Mouse (Mus musculus): ENCODE measurements around the gene Grb10. TPM values are rescaled to one million over a fixed set of nuclear protein-coding genes. Genes with fewer than 3 reads are reported as not detected.

The Grb10 gene
- total and polyA plus RNA-seq, 3 experiments = 0.30 to 0.33 TPM; not detected in 1

DNA sequence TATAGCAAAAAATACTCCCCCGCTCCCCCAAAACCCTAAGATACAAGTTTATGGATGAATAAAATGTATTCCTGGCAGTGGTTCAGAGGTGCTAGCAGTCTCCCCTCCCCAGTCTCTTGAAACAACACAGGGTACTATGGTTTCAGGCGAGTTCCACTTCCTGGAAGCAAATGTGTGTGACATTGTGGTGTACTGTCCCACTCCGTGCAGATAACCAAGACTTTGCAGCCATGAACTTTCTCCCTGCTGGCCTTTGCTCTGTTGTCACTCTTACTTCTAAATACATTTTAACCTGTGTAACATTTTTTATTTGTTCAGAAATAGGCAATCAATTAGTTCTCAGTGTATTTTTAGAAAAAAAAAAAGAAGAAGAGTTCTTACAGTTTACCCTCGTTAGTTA lies 20.5 kb upstream of the Grb10 start:
- Histone ChIP-seq H3K36me3 (replicated peaks) (no peaks in the 10 kb centered on the region), H3K4me3 (ENCODE audit: low read depth, low read length) (no peak overlapping the region), H3K4me1 (ENCODE audit: insufficient read depth, low read depth, low read length) (no peaks in the 10 kb centered on the region), H3K9me3 (replicated peaks) (no peaks in the 10 kb centered on the region), H3K27me3 (ENCODE audit: insufficient read depth, low read length) (peaks cover 13% of the 10 kb centered on the region; the same call in 1 of the 2 replicates)
- DNase-seq (ENCODE audit: low spot score) (no peak), ATAC-seq (ENCODE audit: extremely low read depth, insufficient number of reproducible peaks, low FRiP score, poor library complexity, severe bottlenecking) (no peak)
- TF ChIP-seq POLR2AphosphoS5 (IDR thresholded peaks at IDR 0.05; ENCODE audit: insufficient replicate concordance, low read depth, low read length) (no peak), GATA1 (IDR thresholded peaks at IDR 0.05; ENCODE audit: borderline replicate concordance, low read length) (no peak), GATA2 (IDR thresholded peaks at IDR 0.05; ENCODE audit: borderline replicate concordance, low read depth, low read length) (no peak), CTCF (IDR thresholded peaks at IDR 0.05; ENCODE audit: low read depth, low read length) (no peak), TAL1 (conservative IDR thresholded peaks at IDR 0.05; ENCODE audit: low read depth, low read length) (no peak)

DNA sequence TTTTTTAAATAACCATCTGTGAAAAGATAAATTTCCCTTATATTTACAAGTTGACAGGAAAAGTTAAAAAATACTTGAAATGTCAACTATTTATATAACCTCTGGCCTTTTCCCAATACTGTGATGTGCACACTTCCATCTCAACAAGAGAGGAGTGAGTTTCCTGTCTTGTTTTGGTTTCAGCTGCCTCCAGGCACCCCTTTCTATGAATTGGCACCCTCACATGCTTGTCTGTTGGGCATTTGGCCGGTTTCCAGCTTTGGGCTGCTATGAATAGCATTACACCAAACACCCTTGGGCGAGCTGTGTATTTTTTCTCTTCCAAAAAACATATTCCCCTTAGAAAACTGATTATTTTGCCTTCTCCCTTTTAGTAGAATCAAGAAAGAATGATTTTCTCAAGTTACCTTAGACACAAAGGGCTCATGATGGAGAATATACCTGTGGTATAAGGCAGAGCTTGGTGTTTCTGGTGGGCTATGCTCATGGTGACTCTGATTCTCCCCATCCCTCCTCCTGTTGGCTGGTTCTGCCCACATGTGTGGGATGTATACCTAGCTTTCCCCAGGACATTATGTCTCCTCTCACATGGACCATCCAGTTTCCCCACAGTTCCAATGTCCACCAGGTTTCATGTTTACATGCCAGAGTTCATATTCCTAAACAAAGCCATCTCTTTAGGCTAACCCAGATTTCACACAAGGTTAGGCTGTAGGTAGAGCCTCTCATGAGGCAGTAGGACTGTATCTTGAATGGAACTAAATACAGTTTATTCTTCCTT lies 10.3 kb upstream of the Grb10 start:
- Histone ChIP-seq H3K36me3 (replicated peaks) (no peaks in the 10 kb centered on the region), H3K27me3 (ENCODE audit: insufficient read depth, low read length) (no peaks in the 10 kb centered on the region), H3K4me1 (ENCODE audit: insufficient read depth, low read depth, low read length) (no peaks in the 10 kb centered on the region), H3K4me3 (ENCODE audit: low read depth, low read length) (no peak overlapping the region), H3K9me3 (replicated peaks) (no peaks in the 10 kb centered on the region)
- ATAC-seq (ENCODE audit: extremely low read depth, insufficient number of reproducible peaks, low FRiP score, poor library complexity, severe bottlenecking) (no peak), DNase-seq (ENCODE audit: low spot score) (no peak)
- no peak for TF ChIP-seq GATA2 (IDR thresholded peaks at IDR 0.05; ENCODE audit: borderline replicate concordance, low read depth, low read length)
- TF ChIP-seq GATA1 (IDR thresholded peaks at IDR 0.05; ENCODE audit: borderline replicate concordance, low read length) = no peak
- TF ChIP-seq CTCF (IDR thresholded peaks at IDR 0.05; ENCODE audit: low read depth, low read length) = no peak
- TF ChIP-seq TAL1 (conservative IDR thresholded peaks at IDR 0.05; ENCODE audit: low read depth, low read length) = no peak
- TF ChIP-seq POLR2AphosphoS5 (IDR thresholded peaks at IDR 0.05; ENCODE audit: insufficient replicate concordance, low read depth, low read length) = no peak

DNA sequence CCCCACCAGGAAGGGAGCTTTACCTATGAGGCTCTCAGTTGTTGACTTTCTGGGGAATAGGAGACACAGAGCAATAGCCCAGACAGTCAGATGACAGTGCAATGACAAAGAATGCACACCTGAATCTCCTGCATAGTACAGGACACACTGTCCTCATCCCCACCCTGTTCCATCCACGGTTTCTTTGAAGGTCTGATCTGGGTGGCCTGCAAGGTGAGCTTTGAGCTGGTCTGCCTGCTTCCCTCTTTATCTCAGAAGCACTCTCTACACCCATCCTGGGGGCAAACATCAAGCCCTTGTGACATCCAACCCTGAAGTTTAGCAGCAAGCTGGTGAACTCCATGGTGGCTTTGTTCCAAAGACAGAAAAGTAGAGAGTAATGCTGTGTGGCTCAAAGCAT lies 9.7 kb upstream of the Grb10 start:
- Histone ChIP-seq H3K36me3 (replicated peaks) (no peaks in the 10 kb centered on the region), H3K4me3 (ENCODE audit: low read depth, low read length) (no peak overlapping the region), H3K9me3 (replicated peaks) (no peaks in the 10 kb centered on the region), H3K27me3 (ENCODE audit: insufficient read depth, low read length) (no peaks in the 10 kb centered on the region), H3K4me1 (ENCODE audit: insufficient read depth, low read depth, low read length) (no peaks in the 10 kb centered on the region)
- TF ChIP-seq GATA1 (IDR thresholded peaks at IDR 0.05; ENCODE audit: borderline replicate concordance, low read length) (no peak), POLR2AphosphoS5 (IDR thresholded peaks at IDR 0.05; ENCODE audit: insufficient replicate concordance, low read depth, low read length) (no peak), TAL1 (conservative IDR thresholded peaks at IDR 0.05; ENCODE audit: low read depth, low read length) (no peak), GATA2 (IDR thresholded peaks at IDR 0.05; ENCODE audit: borderline replicate concordance, low read depth, low read length) (no peak), CTCF (IDR thresholded peaks at IDR 0.05; ENCODE audit: low read depth, low read length) (no peak)
- DNase-seq (ENCODE audit: low spot score) (no peak), ATAC-seq (ENCODE audit: extremely low read depth, insufficient number of reproducible peaks, low FRiP score, poor library complexity, severe bottlenecking) (no peak)

DNA sequence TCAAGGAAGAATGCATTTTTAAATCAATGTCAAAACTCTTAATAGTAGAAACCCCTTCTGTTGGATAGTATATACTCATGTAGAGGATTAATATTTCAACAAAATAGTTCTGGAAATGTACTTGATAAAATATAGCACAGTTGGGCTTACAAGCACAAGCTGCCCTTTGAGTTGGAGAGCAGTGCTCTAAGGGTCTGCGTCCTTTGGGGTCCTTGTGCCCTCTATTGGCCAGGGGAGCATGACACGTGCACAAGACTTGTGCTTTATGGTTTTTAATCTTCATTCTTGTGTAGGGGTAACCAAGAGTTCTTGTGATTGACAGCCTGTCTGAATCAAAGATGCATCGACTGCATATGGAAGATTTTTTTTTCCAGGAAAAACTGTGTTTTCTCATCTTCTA lies 5.8 kb upstream of the Grb10 start:
- ATAC-seq (ENCODE audit: extremely low read depth, insufficient number of reproducible peaks, low FRiP score, poor library complexity, severe bottlenecking) = no peak
- TF ChIP-seq CTCF (IDR thresholded peaks at IDR 0.05; ENCODE audit: low read depth, low read length) (no peak), GATA2 (IDR thresholded peaks at IDR 0.05; ENCODE audit: borderline replicate concordance, low read depth, low read length) (no peak), POLR2AphosphoS5 (IDR thresholded peaks at IDR 0.05; ENCODE audit: insufficient replicate concordance, low read depth, low read length) (no peak), GATA1 (IDR thresholded peaks at IDR 0.05; ENCODE audit: borderline replicate concordance, low read length) (no peak), TAL1 (conservative IDR thresholded peaks at IDR 0.05; ENCODE audit: low read depth, low read length) (no peak)
- H3K4me3 ChIP-seq (ENCODE audit: low read depth, low read length) = no peak overlapping the region
- no peaks in the 10 kb centered on the region for H3K27me3 ChIP-seq (ENCODE audit: insufficient read depth, low read length)
- no peaks in the 10 kb centered on the region for H3K36me3 ChIP-seq (replicated peaks)
- DNase-seq (ENCODE audit: low spot score) = no peak
- no peaks in the 10 kb centered on the region for H3K4me1 ChIP-seq (ENCODE audit: insufficient read depth, low read depth, low read length)
- H3K9me3 ChIP-seq (replicated peaks) = no peaks in the 10 kb centered on the region

DNA sequence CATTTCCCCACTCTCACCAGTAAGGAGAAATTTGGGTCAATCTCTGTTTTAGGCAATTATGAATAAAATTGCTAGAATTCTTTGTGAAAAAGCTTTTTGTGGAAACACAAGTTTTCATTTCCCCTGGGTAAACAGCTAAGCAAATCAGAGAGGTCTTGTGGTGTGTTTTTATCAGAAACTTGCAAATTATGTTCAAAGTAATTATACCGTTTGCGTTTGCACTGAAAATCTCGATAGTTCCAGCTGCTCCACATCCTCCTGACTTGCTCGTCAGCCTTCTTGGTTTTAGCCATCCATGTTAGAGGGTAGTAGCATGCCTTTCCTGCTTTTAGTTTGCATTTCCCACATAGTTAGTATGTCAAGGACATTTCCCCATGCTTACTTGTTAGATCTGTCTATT lies 3.3 kb upstream of the Grb10 start:
- no peaks in the 10 kb centered on the region for H3K4me1 ChIP-seq (ENCODE audit: insufficient read depth, low read depth, low read length)
- DNase-seq (ENCODE audit: low spot score) = no peak
- no peaks in the 10 kb centered on the region; the same call in 1 of the 2 replicates for H3K27me3 ChIP-seq (ENCODE audit: insufficient read depth, low read length)
- TF ChIP-seq CTCF (IDR thresholded peaks at IDR 0.05; ENCODE audit: low read depth, low read length) (no peak), GATA2 (IDR thresholded peaks at IDR 0.05; ENCODE audit: borderline replicate concordance, low read depth, low read length) (no peak), POLR2AphosphoS5 (IDR thresholded peaks at IDR 0.05; ENCODE audit: insufficient replicate concordance, low read depth, low read length) (no peak), GATA1 (IDR thresholded peaks at IDR 0.05; ENCODE audit: borderline replicate concordance, low read length) (no peak), TAL1 (conservative IDR thresholded peaks at IDR 0.05; ENCODE audit: low read depth, low read length) (no peak)
- peaks cover 12% of the 10 kb centered on the region for H3K9me3 ChIP-seq (replicated peaks)
- ATAC-seq (ENCODE audit: extremely low read depth, insufficient number of reproducible peaks, low FRiP score, poor library complexity, severe bottlenecking) = no peak
- H3K4me3 ChIP-seq (ENCODE audit: low read depth, low read length) = no peak overlapping the region
- H3K36me3 ChIP-seq (replicated peaks) = no peaks in the 10 kb centered on the region

DNA sequence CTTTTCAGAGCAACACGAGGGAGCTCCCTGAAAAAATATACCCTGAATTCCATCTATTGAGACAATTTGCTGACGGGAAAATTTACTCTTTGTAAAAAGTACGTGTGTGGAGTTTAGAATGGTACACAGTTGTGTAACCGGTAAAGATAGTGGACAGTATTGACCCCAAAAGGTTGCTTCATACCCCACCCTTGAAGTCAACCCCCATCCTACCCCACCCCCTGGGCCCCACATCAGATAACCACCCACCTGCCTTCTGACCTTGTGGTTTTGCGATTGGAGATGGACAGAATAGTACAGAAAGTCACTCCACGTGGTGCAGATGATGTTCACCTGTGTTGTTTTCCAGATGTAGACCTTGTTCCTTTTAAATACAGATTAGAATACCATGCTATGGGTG lies 2.9 kb upstream of the Grb10 start:
- Histone ChIP-seq H3K36me3 (replicated peaks) (no peaks in the 10 kb centered on the region), H3K4me3 (ENCODE audit: low read depth, low read length) (no peak overlapping the region), H3K4me1 (ENCODE audit: insufficient read depth, low read depth, low read length) (no peaks in the 10 kb centered on the region), H3K27me3 (ENCODE audit: insufficient read depth, low read length) (no peaks in the 10 kb centered on the region; the same call in 1 of the 2 replicates), H3K9me3 (replicated peaks) (peaks cover 16% of the 10 kb centered on the region)
- no peak for TF ChIP-seq CTCF (IDR thresholded peaks at IDR 0.05; ENCODE audit: low read depth, low read length)
- no peak for TF ChIP-seq GATA1 (IDR thresholded peaks at IDR 0.05; ENCODE audit: borderline replicate concordance, low read length)
- TF ChIP-seq POLR2AphosphoS5 (IDR thresholded peaks at IDR 0.05; ENCODE audit: insufficient replicate concordance, low read depth, low read length) = no peak
- TF ChIP-seq TAL1 (conservative IDR thresholded peaks at IDR 0.05; ENCODE audit: low read depth, low read length) = no peak
- no peak for TF ChIP-seq GATA2 (IDR thresholded peaks at IDR 0.05; ENCODE audit: borderline replicate concordance, low read depth, low read length)
- DNase-seq (ENCODE audit: low spot score) (no peak), ATAC-seq (ENCODE audit: extremely low read depth, insufficient number of reproducible peaks, low FRiP score, poor library complexity, severe bottlenecking) (no peak)
